Mouse (Mus musculus) olfactory bulb, adult 2 months (tissue): ENCODE data around the gene Pax7. TPM values are rescaled to one million over a fixed set of nuclear protein-coding genes. Genes with fewer than 3 reads are reported as not detected.

ENCODE experiments used
- H3K27ac ChIP-seq: fragments of 200-500 bp; 2 replicates; pipeline ENCODE4 v1.5.1; 2012; ENCODE audit warnings: low read depth, low read length; ENCODE audit not compliant: insufficient read depth
- H3K4me1 ChIP-seq: fragments of 200-500 bp; 2 replicates; pipeline ENCODE4 v1.6.1; 2012; ENCODE audit warnings: low read length; ENCODE audit not compliant: control insufficient read depth, insufficient read depth
- H3K4me3 ChIP-seq: fragments of 200-500 bp; 2 replicates; pipeline ENCODE4 v1.5.1; 2012; ENCODE audit warnings: mild to moderate bottlenecking, low read depth, low read length, moderate library complexity; ENCODE audit not compliant: insufficient read depth
- CTCF ChIP-seq: fragments of 200-500 bp; IDR thresholded peaks from 2 replicates; pipeline ENCODE4 v1.5.1; 2012; ENCODE audit warnings: low read depth, mild to moderate bottlenecking, low read length, moderate library complexity; ENCODE audit not compliant: insufficient read depth
- POLR2A ChIP-seq: fragments of 200-500 bp; IDR thresholded peaks from 2 replicates; pipeline ENCODE4 v1.6.1; 2012; ENCODE audit warnings: mild to moderate bottlenecking, low read depth, low read length, moderate library complexity; ENCODE audit not compliant: insufficient read depth
- WGBS: fragments of 180-500 bp; shearing (Covaris S2); methylation state at CpG from one replicate; pipeline ENCODE4 v1.1.7; 2018; 5-methylcytosine and 5-hydroxymethylcytosine counted together
- polyA plus RNA-seq: library from polyadenylated mRNA; stranded (reverse); fragments of >200 nt; gene quantifications from 2 replicates; pipeline ENCODE4 v1.2.4, GENCODE M21; 2012; ENCODE audit warnings: low replicate concordance; ENCODE audit not compliant: missing spikeins, insufficient read depth, insufficient read length

Gene Pax7
- polyA plus RNA-seq, 1 experiment, result not detected

GRCm38 (mm10) chr4:139689627-139690269 lies 143.6 kb downstream of the Pax7 start:
- TF ChIP-seq CTCF (no peak), POLR2A (no peak)
- 62% methylated on average over 7 of the region's 7 CpGs for WGBS

GRCm38 (mm10) chr4:139688058-139688457 lies 145.3 kb downstream of the Pax7 start:
- Histone ChIP-seq H3K4me3 (no peak overlapping the region), H3K4me1 (no peaks in the 10 kb centered on the region), H3K27ac (no peak overlapping the region)
- TF ChIP-seq CTCF (no peak), POLR2A (no peak)
- 69% methylated on average over 9 of the region's 9 CpGs for WGBS

More at GRCm38 (mm10) chr4:139689627-139690269, 143.6 kb downstream of the Pax7 start:
- Histone ChIP-seq H3K4me1 (no peaks in the 10 kb centered on the region), H3K4me3 (no peak overlapping the region), H3K27ac (no peak overlapping the region)

Other genes starting within 250 kb of the Pax7 start
- not detected in 2 replicates for gene Gm21969, start 230.3 kb downstream of the Pax7 start, polyA plus RNA-seq
- gene Aldh4a1, start 210.7 kb downstream of the Pax7 start, polyA plus RNA-seq, result not detected in 2 replicates
- not detected in 2 replicates for gene Tas1r2, start 180.0 kb downstream of the Pax7 start, polyA plus RNA-seq
- not detected in 2 replicates for gene Klhdc7a, start 134.5 kb upstream of the Pax7 start, polyA plus RNA-seq